Mouse (Mus musculus) ES-E14 (cell line): ENCODE measurements at regions not wholly inside any gene's neighbourhood (a gene's known extent, or its start where the extent isn't known, plus 50 kb on each side); places are given as distances from the start of the nearest gene placed in this dataset.

Experiments
- CHD2 ChIP-seq: IDR thresholded peaks from 2 replicates; pipeline ENCODE4 v1.6.1; 2014; ENCODE audit warnings: mild to moderate bottlenecking, low read depth, low read length, inconsistent platforms
- HCFC1 ChIP-seq: IDR thresholded peaks from 2 replicates; pipeline ENCODE4 v1.6.1; 2012; ENCODE audit warnings: low read length, inconsistent platforms, borderline replicate concordance; ENCODE audit not compliant: insufficient read depth
- MAFK ChIP-seq: IDR thresholded peaks from 2 replicates; pipeline ENCODE4 v1.6.1; 2014; ENCODE audit warnings: mild to moderate bottlenecking, low read depth, low read length, inconsistent platforms; ENCODE audit not compliant: insufficient read depth
- ZNF384 ChIP-seq: IDR thresholded peaks from 2 replicates; pipeline ENCODE4 v1.6.1; 2012; ENCODE audit warnings: low read depth, low read length, inconsistent platforms

- TF ChIP-seq MAFK = no peak
- TF ChIP-seq ZNF384 = no peak
- TF ChIP-seq HCFC1 = no peak
- TF ChIP-seq CHD2 = no peak
Observed at GRCm38 (mm10) chr16:30671584-30671983, 72.1 kb downstream of the Fam43a start.
